Mouse (Mus musculus) urinary bladder, postnatal 36 days (tissue): Measurements from ENCODE around the gene Emilin2.
"Not testable (repeated sequence)": the region's sequence is repeated elsewhere in the genome, so short reads cannot be mapped to it uniquely, and the experiment has no call there.

Experiments used
- DNase-seq, 2 experiments: peaks; one replicate each; pipeline ENCODE4 v3.0.0; 2022; ENCODE audit warnings: low spot score in 2 of 2, mixed read lengths in 1 of 2

Emilin2 gene

DNA sequence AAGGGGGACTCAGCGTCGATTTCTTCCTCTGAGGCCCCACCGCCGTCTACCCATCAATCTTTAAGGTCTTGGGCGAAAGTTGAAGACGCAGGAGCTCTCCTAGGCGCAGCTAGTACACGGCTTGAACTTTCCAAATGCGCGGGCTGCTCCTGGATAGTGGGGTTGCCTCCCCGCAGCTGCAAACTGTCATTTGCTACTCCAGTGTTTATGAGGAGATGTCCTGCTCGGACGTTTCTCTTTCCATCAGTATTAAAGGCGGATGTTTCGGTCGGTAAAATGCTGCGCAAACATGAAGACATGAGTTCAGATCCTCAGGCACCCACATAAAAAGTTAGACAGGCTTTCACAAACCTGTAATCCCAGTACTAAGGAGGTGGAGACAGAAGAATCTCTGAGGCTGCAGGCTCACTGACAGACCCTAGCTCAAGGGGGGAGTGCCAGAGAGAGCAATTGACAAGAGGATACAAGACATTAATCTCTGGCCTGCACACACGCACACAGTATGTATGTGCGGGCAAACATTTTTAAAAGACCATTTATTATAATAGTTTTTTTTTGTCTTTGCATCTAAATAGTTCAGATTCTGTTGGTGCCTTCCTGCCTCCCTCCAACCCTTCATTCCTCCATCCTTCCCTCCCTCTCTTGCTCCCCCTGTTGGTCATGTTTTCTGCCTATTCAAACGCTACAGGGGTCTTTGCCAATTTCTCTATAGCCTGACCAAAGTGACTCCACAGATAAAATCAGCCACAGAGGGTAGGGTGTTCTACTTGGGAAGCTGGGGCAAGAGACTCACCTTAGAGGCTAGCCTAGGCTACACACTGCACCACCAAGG, at the start of gene Emilin2:
TSS of gene Emilin2 (minus strand) at position 639 of the 832 bp plus-strand sequence.
- DNase-seq = no peak

DNA sequence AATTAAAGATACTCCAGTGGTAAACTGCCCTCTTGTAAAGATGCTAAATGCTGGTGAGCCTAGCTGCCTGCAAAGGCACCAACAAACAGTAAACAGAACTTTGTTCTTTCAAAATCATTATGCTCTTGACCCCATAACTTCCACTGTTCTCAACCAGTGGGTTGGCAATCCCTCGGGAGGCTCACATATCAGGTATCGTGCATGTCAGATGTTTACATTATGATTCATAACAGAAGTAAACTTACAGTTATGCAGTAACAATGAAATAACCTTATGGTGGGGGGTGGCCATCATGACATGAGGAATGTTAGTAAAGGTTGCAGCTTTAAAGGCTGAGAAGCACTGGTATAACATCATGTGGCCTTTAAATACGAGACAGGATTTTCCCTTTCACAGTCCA, 43.7 kb upstream of the Emilin2 start:
- no peak for DNase-seq

DNA sequence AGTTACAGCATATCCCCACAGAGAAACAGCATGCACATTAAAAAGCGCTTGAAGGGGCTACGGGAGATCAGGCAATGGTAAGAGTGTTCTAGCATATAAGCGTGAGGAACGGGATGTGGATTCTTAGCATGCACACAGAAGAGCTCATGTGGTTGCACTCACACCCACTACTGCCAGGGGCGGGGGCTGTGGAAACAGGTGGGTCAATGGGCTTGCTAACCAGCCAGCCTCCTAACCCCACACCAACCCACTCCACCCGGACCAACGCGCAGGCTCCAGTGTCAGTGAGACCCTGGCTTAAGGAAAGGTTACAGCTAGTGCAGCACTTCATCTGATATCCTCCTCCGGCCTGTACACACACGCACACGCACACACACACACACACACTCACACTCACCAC, 42.4 kb upstream of the Emilin2 start:
- DNase-seq = no peak

DNA sequence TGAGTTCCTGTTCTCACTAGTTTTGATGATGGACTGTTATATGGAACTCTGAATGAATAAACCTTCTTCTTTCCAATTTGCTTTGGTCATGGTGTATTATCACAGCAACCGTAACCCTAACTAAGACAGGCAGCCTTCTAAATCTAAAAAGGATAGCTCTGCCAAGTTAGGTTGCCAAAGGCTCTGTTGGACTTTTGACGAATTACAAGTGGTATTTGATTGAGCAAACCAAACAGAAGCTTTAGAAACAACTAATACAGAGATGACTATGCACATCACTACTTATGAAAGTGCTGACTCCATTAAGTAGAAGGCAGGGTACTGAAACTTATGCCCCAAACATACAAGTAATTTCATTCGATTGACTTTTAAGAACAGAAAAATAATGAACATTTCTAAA, 36.4 kb upstream of the Emilin2 start:
- DNase-seq = no peak

DNA sequence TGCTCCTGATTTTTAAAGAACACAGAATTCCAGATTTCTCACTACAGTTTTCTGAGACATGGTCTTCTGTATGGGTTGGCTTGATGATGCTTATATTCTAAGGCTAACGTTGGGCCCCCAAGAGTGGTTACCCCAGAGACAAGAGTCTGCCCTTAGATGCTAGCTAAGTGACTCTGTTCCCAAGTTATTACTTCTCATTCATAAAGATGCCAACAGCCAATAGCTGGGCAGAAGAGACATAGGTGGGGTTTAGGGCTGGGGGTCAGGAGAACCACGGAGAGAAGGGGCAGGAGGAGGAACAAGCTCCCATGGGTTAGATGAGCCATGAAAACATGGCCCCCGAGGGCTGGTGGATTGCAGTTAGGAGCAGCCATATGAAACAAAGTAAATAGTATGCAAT, 30.2 kb upstream of the Emilin2 start:
- DNase-seq = no peak

DNA sequence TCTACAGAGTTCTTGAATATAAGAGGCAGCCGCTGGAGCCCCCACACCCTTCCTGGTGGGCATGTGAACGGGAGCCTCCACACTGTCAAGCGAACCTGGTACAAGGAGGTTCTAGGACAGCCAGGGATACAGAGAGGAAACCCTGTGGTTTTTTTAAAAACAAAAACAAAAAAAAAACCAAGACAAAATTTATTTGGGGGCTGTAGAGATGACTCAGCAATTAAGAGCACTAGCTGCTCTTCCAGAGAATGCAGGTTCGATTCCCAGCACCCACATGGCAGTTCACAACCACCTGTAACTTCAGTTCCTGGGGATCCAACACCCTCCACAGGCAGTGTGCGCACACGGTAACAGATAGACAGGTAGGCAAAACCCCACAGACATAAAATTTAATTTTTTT, 26.8 kb upstream of the Emilin2 start:
- DNase-seq = no peak

DNA sequence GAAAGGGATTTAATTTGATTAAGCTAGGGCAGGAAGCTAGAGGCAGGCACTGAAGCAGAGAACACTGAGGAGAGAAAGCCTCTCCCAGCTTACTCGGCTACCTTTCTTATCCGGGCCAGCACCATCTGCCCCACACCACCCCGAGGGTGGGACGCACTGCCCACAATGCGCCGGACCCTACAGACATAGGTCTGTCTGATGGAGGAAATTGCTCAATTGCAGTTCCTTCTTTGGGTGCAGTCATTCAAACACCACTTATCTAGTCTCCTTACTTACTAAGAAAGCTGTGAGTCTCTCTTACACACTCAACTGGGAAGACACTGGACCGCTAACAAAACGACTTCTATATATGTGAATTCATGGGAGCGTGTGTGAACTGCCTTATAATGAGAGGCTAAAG, 25.8 kb upstream of the Emilin2 start:
- no peak for DNase-seq

DNA sequence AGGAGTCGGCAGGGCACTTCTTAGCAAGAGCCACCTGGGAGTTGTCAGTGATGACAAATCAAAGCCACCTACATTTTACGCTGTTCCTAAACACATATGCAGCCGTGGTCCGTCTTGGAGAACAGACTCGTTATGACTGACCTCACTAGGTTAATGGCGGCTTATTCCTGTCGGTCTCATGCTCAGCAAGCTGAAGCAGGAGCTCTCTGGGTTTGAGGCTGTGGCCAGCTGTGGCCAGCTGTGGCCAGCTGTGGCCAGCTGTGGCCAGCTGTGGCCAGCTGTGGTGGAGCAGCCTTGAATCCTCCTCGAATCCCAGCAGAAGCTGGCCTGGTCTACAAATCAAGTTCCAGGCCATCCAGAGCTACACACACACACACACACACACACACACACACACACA, 24.6 kb upstream of the Emilin2 start:
- DNase-seq = no peak

DNA sequence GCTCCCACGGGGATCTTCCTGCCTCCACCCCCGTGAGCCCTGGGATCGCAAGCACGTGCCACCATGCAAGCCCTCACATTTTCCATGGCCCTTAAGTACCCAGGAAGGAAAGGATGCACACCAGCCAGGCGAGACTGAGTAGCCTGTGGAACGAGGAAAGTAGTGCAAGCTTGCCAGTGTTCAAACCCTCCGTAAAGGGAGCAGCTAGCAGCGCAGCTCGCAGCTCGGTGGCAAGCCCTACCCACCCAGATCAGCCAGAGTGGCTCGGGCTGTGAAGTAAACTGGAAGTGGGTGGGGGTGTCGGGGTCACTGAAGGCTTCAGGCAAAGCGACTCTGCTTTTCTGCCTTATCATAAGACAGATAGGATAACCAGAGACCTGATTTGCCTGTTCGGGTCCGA, 20.5 kb upstream of the Emilin2 start:
- no peak for DNase-seq

DNA sequence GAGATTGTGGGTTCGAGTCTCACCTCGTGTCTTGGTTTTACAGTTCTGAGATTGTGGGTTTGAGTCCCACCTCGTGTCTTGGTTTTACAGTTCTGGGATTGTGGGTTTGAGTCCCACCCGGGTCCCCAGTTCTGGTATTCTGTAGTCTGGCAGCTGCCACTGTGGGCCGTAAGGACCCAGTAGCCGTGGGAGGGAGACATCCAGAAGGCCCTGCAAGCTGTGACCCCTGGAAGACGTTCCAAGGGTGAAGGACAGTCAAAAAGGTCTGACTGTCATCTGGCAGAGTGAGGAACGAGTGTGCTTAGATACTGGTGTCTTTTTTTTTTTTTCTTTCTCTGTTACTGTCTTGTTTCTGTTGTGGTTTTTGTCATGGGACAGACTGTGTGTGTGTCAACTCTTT, 9.0 kb upstream of the Emilin2 start:
- DNase-seq = not testable (repeated sequence)

DNA sequence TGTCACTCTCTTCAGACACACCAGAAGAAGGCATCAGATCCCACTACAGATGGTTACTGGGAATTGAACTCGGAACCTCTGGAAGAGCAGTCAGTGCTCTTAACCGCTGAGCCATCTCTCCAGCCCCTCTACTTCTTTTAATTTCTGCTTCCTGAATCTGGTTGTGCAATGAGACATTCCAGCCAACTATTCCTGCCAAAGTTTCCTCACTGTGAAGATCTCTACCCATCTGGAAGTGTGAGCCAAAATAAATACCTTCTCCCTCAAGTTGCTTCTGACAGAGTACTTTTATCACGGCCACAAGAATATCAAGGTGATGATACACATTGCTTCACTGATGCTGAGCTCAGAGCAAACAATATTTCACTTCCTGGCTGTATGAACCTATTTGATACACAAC, 7.6 kb upstream of the Emilin2 start:
- no peak for DNase-seq

DNA sequence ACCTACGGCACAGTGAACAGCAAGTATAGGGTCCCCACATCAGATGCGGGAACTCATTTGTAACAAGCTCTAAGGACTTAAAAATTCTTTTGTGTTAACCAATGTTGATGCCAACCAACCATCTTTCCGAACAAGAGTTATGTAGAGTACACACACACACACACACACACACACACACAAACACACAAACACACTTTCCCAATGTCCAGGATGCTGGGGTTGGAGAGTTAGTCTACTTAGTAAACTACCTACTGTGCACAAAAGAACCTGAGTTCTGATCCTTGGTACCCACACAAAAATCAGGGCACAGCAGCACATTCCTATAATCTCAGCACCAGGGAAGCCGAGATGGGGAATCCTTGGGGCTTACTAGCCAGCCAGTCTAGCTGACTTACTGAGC, 5.8 kb upstream of the Emilin2 start:
- no peak for DNase-seq

DNA sequence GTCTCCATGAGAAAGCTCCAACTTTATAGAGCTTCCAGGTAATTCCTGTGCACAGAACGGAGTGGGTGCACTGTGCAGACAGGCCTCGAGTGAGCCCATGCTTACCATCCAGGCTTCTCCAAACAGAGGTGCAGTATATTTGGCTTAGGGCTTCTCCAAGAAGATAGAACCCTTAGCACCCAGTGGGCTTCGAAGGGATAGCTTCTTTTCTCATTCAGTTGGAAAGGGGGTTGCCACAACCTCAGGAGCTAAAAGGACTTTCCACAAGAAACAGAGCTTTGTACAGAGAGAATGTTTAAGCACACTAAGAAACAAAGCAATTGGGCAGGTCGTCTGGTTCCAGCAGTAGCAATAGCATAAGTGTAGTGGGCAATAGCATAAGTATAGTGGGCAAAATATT, 2.5 kb upstream of the Emilin2 start:
- DNase-seq = no peak

DNA sequence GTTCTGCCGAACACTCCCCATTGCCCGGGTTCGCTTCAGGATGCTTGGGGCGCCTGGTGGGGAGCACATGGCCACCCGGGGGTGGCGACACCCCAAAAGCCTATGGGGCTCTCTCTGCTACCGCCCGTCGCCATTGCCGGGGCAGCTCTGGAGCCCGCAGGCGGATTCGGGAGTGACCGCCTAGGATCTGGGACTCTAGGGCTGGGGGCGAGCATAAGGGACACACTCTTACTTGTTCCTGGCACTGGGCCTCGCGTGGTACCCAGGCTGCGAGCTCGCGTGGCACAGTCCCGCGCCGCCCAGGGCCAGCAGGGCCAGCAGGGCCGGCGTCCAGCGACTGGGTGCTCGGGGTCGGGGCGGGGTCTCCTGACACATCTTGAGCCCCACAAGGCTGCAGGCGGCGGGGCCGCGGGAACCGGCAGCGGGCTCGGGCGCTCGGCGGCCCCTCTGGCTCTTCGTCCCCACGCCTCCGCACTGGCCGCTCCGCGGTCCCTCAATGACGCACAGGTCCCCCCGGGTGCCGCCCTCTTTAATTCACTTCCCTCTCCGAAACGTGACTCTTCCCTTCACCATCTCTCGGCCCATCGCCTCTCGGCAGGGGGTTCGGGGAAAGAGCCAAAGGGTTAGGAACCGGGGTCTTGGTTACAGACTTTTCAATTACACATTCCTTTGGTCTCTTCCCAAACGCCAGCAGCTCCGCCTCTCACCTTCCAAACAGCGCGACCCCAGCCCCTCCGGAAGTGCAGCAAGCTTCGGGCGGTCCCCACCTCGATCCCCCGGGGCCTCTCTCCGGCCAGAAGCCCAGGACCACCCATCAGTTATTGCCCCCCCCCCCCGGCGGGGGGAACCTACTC, 1.1 kb downstream of the Emilin2 start:
- DNase-seq = peak; percentile 16 to 46

DNA sequence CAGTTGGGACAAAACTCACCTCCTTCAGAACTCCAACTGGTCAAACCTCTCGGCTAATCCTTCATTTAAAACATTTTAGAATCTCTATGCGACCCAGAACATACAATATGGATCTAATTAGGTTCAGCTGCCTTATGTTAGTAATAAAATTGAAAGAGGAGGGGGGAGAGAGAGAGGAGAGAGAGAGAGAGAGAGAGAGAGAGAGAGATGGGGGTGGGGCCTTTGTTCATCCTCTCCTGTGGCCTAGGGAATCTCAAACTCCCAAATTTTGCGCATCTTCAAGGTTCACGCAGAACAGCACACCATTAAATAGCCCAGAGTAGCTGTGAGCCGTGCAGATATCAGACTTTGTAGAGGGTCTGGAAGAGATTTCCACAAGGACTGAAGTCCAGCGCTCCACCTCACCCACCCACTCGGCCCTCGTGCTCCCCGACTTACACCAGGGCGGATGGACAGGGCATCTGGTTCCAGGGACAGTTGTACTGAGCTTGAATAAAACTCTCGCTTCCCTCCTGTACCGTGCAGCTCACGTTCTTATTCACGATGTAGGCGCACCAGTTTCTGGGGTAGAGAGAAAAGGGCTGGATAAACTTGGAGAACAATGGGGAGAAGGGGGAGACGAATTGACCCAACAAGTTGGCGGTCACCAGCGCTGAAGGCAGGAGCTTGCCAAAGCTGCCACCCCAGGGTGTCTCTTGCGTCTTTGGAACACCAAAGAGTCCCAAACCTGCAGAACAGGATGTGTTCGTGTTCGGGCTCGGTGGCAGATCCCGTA, 1.9 kb downstream of the Emilin2 start:
- DNase-seq = peak in 1 of 2 experiments; percentile 43

DNA sequence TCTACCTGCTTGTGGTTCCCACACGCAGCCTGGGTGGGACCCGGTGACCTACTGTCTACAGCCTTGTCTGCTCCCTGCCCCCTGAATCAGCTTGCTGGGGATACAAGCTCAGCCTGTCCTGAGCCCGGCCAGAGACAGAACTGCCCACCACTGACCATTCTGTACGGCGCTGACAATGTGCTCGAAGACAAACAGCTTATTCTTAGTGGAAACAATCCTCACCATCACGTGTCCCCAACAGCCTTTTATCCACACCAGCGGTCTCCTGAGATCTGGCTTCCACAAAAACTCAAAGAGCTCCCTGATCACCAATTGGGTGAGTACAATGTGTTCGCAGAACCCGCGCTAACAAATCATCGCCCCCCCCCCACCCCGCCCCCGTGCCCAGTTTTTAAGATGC, 2.6 kb downstream of the Emilin2 start:
- no peak for DNase-seq

DNA sequence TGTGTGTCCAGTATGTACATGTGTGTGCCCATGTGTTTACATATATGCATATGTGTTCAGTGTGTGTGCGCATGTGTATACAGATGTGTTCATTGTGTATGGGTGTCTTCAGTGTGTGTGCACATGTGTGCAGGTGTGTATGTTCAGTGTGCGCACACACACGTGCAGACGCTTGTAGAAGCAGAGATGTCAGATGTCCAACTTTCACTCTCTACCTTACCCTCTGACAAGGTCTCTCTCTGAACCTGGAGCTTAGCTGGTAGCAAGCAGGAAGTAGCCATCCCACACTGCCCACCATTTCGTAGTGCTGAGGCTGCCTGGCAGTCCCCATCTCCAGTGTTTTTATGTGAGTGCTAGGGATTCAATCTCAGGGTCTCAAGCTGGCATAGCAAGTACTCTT, 3.5 kb downstream of the Emilin2 start:
- DNase-seq = no peak

DNA sequence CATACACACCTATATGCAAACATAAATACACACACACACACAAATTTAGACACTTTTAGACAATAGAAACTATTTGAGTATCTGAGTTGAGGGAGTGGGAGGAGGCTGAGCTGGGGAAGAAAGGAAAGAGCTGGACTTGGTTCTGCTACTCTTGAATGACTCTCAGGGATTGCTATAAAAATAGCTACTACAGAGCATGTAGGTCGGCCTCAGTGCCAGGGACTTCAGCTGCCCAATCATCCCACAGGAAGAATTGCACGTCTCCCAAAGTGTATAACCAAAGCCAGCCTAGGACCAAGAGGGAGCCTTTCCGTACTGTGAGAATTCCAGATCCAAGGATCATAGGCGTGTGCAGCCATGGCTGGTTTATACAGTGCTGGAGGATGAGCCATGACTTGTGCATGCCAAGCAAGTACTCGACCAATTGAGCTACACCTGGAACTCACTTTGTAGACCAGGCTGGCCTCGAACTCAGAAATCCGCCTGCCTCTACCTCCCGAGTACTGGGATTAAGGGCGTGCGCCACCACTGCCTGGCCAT, 4.5 kb downstream of the Emilin2 start:
- DNase-seq = no peak

DNA sequence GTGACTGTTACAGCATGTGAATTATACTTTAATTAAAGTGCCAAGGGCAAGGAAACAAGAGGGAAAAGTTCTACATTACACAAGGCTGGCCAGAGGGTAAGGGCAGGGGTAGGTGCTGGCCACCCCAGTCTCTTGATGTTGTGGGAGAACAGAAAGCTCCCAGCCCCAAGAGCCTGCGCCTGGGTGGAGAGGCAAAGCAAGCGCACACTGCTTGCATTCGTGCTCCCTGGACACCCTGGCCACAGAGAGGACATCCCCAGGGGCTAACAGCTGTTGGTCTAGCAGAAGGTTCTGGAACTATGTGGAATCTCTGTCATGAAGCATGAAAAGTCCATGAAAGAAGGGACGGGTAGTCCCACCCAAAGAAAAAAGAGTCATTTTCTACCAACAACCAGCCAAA, 5.1 kb downstream of the Emilin2 start:
- no peak for DNase-seq

DNA sequence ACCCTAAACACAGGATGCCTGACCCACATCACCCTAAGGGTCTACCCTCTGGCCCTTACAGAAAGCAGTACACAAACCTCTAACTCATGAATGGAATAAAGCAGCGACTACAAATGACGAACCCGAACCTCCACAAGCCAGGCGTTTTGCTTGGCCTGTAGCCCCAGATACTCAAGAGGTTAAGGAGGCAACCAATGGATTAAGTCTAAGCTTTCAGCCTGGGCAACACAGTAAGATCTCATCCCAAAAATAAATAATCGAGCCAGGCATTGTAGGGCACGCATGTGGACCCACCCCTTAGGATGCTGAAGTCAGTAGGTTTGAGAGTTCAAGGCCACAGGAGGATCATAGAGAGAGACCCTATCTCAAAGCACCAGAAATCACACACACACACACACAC, 5.7 kb downstream of the Emilin2 start:
- DNase-seq = no peak

DNA sequence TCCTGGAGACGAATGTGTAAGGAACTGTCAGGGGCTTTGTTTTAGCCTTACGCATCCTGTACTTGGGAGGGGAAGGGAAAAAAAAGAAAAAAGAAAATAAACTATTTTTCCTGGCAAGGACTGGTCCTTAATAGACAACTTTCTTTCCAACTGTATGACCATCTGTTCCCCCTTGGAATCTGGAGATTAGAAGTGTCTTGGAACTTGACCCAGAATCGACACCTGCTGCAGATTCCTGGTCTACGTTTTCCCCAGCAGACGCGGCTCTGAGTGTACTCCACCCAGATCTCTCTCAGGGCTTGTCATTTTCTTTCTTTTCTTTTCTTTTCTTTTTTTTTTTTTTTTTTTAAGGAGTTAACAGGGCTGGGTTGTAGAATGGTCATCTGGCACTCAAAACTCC, 8.3 kb downstream of the Emilin2 start:
- DNase-seq = no peak

DNA sequence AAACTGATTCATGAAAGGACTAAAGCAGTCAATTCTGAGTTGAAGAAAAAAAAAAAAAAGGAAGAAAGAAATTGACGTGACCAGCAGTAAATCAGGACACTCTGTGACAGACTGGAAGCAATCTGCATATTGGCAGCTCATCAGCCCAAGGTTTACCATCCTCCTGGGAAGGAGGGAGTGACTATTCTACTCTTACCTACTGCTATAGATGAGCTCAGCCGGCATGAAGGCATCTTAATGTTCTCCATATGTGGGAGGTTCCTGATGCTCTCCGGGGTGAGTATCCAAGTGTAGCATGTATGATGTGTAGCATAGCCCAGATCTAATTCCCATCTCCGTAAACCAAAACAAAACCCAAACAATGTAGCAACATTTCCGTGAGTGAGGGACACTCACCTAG, 10.4 kb downstream of the Emilin2 start:
- no peak for DNase-seq
